Mouse (Mus musculus): ENCODE data around the gene Pkdcc. TPM values are rescaled to one million over a fixed set of nuclear protein-coding genes. Genes with fewer than 3 reads are reported as not detected.

Pkdcc gene
- total and polyA plus RNA-seq, 2 experiments from 2014 or later, result 4.1 to 57.9 TPM

- Histone ChIP-seq H3K36me3 (ENCODE audit: insufficient read depth) (no peaks in the 10 kb centered on the region), H3K4me3 (ENCODE audit: low read depth, low read length) (no peak overlapping the region)
- no peak for TF ChIP-seq CTCF (IDR thresholded peaks at IDR 0.05; ENCODE audit: low read depth)
These were observed 2.7 kb upstream of the Pkdcc start for GRCm38 (mm10) chr17:83212422-83212821.

GRCm38 (mm10) chr17:83213228-83213915 is 1.7 kb upstream of the Pkdcc start:
- ATAC-seq (no peak), DNase-seq (no peak)
- Histone ChIP-seq H3K27me3 (ENCODE audit: insufficient read depth, low read length) (no peaks in the 10 kb centered on the region), H3K4me3 (ENCODE audit: low read depth, low read length) (no peak overlapping the region), H3K9me3 (ENCODE audit: low read length) (no peaks in the 10 kb centered on the region), H3K9ac (no peak overlapping the region), H3K4me2 (ENCODE audit: low read depth) (peak overlapping the region; percentile 96; the same call in 1 of the 2 replicates), H3K27ac (ENCODE audit: low read depth, low read length) (0 out of 2 replicates have a peak overlapping the region, but pooled peaks have one; percentile 85), H3K36me3 (ENCODE audit: insufficient read depth) (no peaks in the 10 kb centered on the region), H3K4me1 (ENCODE audit: insufficient read depth) (peaks cover 18% of the 10 kb centered on the region)
- WGBS, result 44% methylated on average over 9 of the region's 9 CpGs
- TF ChIP-seq CTCF (IDR thresholded peaks at IDR 0.05; ENCODE audit: low read depth), result no peak

More at GRCm38 (mm10) chr17:83212422-83212821, 2.7 kb upstream of the Pkdcc start:
- no peak for DNase-seq
- Histone ChIP-seq H3K4me1 (ENCODE audit: insufficient read depth) (peaks cover 13% of the 10 kb centered on the region), H3K4me2 (ENCODE audit: low read depth) (no peak overlapping the region), H3K9ac (no peak overlapping the region), H3K9me3 (ENCODE audit: low read length) (no peaks in the 10 kb centered on the region), H3K27me3 (ENCODE audit: insufficient read depth, low read length) (no peaks in the 10 kb centered on the region), H3K27ac (ENCODE audit: low read depth, low read length) (no peak overlapping the region)
- no peak for ATAC-seq
- WGBS, result 68% methylated on average over 2 of the region's 2 CpGs

GRCm38 (mm10) chr17:83214161-83214592 is 915 bp upstream of the Pkdcc start:
- Histone ChIP-seq H3K9me3 (ENCODE audit: low read length) (no peaks in the 10 kb centered on the region), H3K4me3 (ENCODE audit: low read depth, low read length) (peak overlapping the region; percentile 75), H3K36me3 (ENCODE audit: insufficient read depth) (no peaks in the 10 kb centered on the region), H3K27me3 (ENCODE audit: insufficient read depth, low read length) (no peaks in the 10 kb centered on the region), H3K27ac (ENCODE audit: low read depth, low read length) (peak overlapping the region; percentile 85; the same call in 1 of the 2 replicates), H3K4me2 (ENCODE audit: low read depth) (peak overlapping the region; percentile 96), H3K4me1 (ENCODE audit: insufficient read depth) (peaks cover 24% of the 10 kb centered on the region), H3K9ac (peak overlapping the region; percentile 92)
- WGBS, result under 1% methylated on average over 16 of the region's 16 CpGs
- peak; percentile 62 for DNase-seq
- peak; percentile 16 for TF ChIP-seq CTCF (IDR thresholded peaks at IDR 0.05; ENCODE audit: low read depth)
- peak; percentile 49 for ATAC-seq

GRCm38 (mm10) chr17:83215529-83216244 is 595 bp downstream of the Pkdcc start:
- DNase-seq (peak; percentile 64), ATAC-seq (peak; percentile 62)
- no peaks in the 10 kb centered on the region for H3K9me3 ChIP-seq (ENCODE audit: low read length)
- no peaks in the 10 kb centered on the region for H3K36me3 ChIP-seq (ENCODE audit: insufficient read depth)
- H3K27me3 ChIP-seq (ENCODE audit: insufficient read depth, low read length), result no peaks in the 10 kb centered on the region
- H3K4me2 ChIP-seq (ENCODE audit: low read depth), result peak overlapping the region; percentile 96
- TF ChIP-seq CTCF (IDR thresholded peaks at IDR 0.05; ENCODE audit: low read depth), result no peak
- H3K4me3 ChIP-seq (ENCODE audit: low read depth, low read length), result peak overlapping the region; percentile 75
- H3K27ac ChIP-seq (ENCODE audit: low read depth, low read length), result peak overlapping the region; percentile 85
- H3K4me1 ChIP-seq (ENCODE audit: insufficient read depth), result peaks cover 29% of the 10 kb centered on the region
- WGBS, result under 1% methylated on average over 76 of the region's 80 CpGs
- H3K9ac ChIP-seq, result peak overlapping the region; percentile 92

- 16% methylated on average over 7 of the region's 7 CpGs for WGBS
- Histone ChIP-seq H3K4me2 (ENCODE audit: low read depth) (peak overlapping the region; percentile 96), H3K27ac (ENCODE audit: low read depth, low read length) (no peak overlapping the region), H3K9ac (peak overlapping the region; percentile 92), H3K27me3 (ENCODE audit: insufficient read depth, low read length) (no peaks in the 10 kb centered on the region), H3K4me3 (ENCODE audit: low read depth, low read length) (peak overlapping the region; percentile 75), H3K36me3 (ENCODE audit: insufficient read depth) (no peaks in the 10 kb centered on the region), H3K4me1 (ENCODE audit: insufficient read depth) (peaks cover 29% of the 10 kb centered on the region), H3K9me3 (ENCODE audit: low read length) (no peaks in the 10 kb centered on the region)
- ATAC-seq, result 0 out of 2 replicates have a peak, but pooled peaks have one; percentile 0
- no peak for TF ChIP-seq CTCF (IDR thresholded peaks at IDR 0.05; ENCODE audit: low read depth)
- DNase-seq, result no peak
These were observed 1.3 kb downstream of the Pkdcc start for GRCm38 (mm10) chr17:83216251-83216919.

- DNase-seq, result no peak
- peaks cover 29% of the 10 kb centered on the region for H3K4me1 ChIP-seq (ENCODE audit: insufficient read depth)
- no peak overlapping the region for H3K27ac ChIP-seq (ENCODE audit: low read depth, low read length)
- H3K4me2 ChIP-seq (ENCODE audit: low read depth), result peak overlapping the region; percentile 96
- H3K4me3 ChIP-seq (ENCODE audit: low read depth, low read length), result no peak overlapping the region
- no peaks in the 10 kb centered on the region for H3K27me3 ChIP-seq (ENCODE audit: insufficient read depth, low read length)
- H3K9ac ChIP-seq, result no peak overlapping the region
- 0 out of 2 replicates have a peak, but pooled peaks cover 3% of the 10 kb centered on the region for H3K36me3 ChIP-seq (ENCODE audit: insufficient read depth)
- no peaks in the 10 kb centered on the region for H3K9me3 ChIP-seq (ENCODE audit: low read length)
- WGBS, result 42% methylated on average over 2 of the region's 2 CpGs
- no peak for ATAC-seq
- no peak for TF ChIP-seq CTCF (IDR thresholded peaks at IDR 0.05; ENCODE audit: low read depth)
These were observed 3.1 kb downstream of the Pkdcc start for GRCm38 (mm10) chr17:83218189-83218588.

Measured in forebrain, postnatal 0 days (tissue).